Mouse (Mus musculus) gastrocnemius, postnatal 10 days (tissue): Measurements from ENCODE around the gene Hist1h3b. TPM values are rescaled to one million over a fixed set of nuclear protein-coding genes. Genes with fewer than 3 reads are reported as not detected.
"Not testable (repeated sequence)": the region's sequence is repeated elsewhere in the genome, so short reads cannot be mapped to it uniquely, and the experiment has no call there.

ENCODE experiments used
- DNase-seq: peaks from one replicate; pipeline ENCODE4 v3.0.0; 2021; ENCODE audit warnings: mixed read lengths
- long read RNA-seq, 2 experiments: library from polyadenylated mRNA; stranded (forward); transcript quantifications; one replicate each; pipeline ENCODE4 v2.0.0; 2021
- total RNA-seq, 2 experiments: library from RNA; stranded (reverse); gene quantifications; 2 replicates each; pipeline ENCODE4 v1.2.3; 2021

Gene Hist1h3b
- total RNA-seq = 100 to 1,000 TPM; 213 to 261 TPM
- long read RNA-seq, experiment 1 = 0 reads
- long read RNA-seq, experiment 2 = 0 reads

- DNase-seq = peak; percentile 82
Measured at GRCm38 (mm10) chr13:23752067-23752741, at the start of gene Hist1h3b. Hist1h3b (plus strand) TSS chr13:23752267.

DNA sequence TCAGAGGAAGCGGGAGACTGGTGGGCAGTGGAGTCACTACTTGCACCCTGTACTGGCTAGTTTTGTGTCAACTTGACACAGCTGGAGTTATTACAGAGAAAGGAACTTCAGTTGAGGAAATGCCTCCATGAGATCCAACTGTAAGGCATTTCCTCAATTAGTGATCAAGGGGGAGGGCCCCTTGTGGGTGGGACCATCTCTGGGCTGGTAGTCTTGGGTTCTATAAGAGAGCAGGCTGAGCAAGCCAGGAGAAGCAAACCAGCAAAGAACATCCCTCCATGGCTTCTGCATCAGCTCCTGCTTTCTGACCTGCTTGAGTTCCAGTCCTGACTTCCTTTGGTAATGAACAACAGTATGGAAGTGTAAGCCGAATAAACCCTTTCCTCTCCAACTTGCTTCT lies 49.3 kb upstream of the Hist1h3b start:
- not testable (repeated sequence) for DNase-seq

DNA sequence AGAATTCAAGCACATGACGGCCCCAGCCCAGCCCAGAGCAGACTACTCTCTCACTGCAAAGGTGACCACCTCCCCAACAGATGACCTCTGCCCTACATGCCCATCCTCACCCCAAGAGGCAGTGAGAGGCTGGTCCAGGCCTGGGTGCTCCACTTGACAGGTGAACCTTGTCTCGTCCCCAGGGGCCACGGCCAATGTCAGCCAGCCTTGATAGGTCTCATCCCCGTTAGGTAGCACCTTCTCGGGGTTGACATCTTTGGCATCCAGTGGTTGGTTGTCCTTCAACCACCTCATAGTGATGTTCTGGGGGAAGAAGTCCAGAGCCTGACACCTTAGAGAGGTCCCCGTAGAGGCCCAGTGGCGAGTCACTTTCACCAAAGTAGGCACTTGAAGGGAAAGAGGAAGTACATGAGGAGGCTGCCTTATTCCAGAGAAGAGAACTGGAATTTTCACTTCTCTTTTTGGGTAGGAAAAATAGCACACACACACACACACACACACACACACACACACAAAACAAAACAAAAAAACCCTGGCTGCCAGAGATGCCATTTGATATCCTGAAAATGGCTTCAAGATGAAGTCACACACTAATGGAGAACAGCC lies 46.2 kb upstream of the Hist1h3b start:
- DNase-seq = no peak

DNA sequence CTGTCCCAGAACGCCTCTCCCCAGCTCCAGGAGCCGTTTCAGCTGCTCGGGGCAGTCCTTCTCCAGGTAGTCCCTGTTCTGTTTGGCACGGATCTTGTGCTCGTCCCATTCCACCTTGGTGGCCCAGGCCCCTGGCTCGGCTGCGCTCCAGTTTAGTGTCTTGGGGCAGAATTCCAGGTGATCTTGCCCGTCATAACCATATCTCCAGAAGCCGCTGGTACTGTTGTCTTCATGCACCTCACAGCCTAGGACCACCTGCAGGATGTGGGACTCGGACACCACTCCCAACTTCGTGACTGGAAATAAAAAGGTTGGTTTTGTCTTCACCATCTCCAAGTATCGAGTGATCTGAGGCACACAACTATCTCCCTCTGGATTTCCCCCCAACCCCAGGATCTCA lies 45.3 kb upstream of the Hist1h3b start:
- DNase-seq = no peak

DNA sequence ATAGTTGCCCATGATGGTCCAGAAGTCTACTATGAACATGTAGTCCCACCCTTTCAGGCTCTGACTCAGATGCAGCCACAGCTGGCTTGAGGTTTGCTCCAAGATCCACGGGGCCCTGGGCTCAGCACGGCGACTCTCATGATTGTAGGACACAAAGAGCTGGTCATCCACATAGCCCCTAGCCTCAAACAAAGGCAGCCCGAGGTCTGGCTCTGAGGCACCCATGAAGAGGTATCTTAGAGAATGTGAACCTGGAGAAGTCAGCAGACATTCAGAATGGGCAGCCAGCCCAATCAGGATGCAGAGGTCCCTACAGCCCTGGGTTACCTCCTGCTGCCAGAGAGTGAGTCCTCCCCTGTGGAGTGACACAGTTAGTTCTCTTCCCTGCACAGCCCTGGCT lies 44.0 kb upstream of the Hist1h3b start:
- DNase-seq = no peak

GRCm38 (mm10) chr13:23708654-23709053 lies 43.4 kb upstream of the Hist1h3b start:
- DNase-seq = no peak

DNA sequence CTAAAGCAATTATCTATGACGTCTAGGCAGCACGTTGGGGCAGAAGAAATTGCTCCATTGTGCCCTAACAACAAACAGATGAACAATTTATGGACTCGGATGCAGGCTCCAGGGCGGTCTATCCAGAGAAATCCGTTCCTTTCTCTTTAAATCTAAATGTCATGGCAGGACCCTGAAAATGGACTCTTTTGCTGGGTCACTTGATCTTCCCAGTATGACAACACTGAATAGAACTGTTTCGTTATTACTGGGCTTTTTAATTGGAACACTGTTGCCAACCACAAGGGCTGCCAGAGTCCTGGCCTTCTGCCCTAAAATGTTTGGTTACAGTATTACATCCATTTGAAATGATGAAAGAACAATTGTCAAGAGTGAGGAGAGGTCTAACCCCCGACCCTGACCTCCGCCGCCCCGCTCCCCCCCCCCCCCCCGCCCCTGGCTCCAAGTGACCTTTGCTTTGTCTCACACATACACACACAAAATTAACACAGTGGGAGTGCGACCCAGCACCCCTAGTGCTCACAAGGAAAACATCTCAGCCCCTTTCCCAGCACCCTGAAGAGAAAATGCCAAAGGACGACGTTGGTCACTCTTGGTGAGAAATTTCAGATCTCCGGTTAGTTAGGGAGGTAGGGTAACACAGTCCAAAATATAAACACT lies 42.2 kb upstream of the Hist1h3b start:
- no peak for DNase-seq

GRCm38 (mm10) chr13:23710374-23711089 lies 41.5 kb upstream of the Hist1h3b start, which contains the start of gene Hfe:
Hfe (minus strand) TSS chr13:23710854.
- DNase-seq = peak; percentile 42

- no peak for DNase-seq
Measured at GRCm38 (mm10) chr13:23716261-23717042, 35.6 kb upstream of the Hist1h3b start.

DNA sequence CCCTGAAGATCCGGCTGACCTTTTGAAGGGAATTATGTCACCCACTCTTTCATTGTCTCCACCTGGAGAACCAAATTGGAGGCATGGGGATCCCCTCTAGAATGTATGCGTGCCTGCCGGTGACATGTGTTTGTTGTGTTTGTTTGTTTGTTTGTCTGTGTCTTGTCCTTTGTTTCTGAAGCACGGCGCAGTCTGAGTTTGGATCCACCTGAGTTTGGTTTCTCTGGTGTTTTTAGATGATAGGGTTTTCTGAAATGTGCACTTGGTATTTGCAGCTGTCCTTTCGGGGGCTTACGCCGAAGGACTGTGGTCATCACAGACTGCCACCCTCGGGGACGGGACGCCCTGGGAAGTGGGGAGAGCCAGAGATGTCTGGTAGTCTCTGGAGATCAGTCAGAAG lies 34.9 kb upstream of the Hist1h3b start:
- DNase-seq = no peak

DNA sequence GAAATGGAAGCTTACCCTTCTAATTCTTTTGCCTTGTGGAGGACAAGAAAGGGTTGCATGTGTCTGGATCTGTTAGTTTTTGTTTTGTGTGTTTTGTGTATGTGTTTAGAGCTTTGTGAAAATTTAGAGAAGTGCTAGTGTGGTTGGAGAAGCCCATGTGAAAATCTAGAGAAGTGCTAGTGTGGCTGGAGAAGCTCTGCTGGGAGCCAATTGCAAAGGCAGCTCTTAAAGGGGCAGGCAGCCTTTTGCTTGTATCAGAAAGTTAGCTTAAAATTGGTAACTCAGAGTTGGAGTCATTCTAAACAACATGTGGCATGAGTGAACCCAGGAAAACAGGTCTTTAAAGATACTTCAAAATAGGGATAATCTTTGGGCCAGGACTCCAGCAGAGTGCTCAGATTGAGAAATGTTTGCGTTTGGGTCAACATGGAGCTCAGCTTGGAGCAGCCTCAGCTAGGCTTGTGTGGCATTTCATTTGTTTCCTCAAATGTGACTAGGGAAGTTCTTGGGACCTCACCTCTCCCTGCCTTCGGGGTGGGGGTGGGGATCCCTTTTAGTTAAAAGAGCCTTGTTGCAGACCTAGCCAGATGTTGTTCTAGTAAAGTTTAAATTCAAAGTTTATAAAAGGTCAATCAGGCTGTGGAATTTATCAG lies 34.3 kb upstream of the Hist1h3b start:
- not testable (repeated sequence) for DNase-seq

GRCm38 (mm10) chr13:23724239-23724638 lies 27.8 kb upstream of the Hist1h3b start:
- no peak for DNase-seq

DNA sequence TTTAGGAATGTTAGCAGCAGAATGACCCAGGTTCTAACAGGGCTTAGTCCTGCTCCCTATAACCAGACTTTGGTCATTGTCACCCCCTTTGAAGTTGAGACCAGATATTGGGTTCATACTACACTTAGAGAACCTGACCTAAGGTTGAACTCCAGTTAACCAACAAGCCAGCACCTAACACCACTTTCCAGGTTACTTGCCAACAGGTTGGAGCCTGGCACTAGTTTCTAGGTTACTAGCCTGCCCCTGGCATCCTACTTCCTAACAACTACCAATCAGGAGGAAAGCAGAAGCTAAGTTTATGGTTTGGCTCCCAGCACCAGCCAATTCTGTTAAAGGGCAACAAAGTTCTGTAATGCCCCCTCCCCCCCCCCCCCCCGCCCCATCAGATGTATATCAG lies 26.9 kb upstream of the Hist1h3b start:
- DNase-seq = no peak

- no peak for DNase-seq
Measured at GRCm38 (mm10) chr13:23728472-23729191, 23.4 kb upstream of the Hist1h3b start.

GRCm38 (mm10) chr13:23729192-23729525 lies 22.9 kb upstream of the Hist1h3b start:
- DNase-seq = no peak

DNA sequence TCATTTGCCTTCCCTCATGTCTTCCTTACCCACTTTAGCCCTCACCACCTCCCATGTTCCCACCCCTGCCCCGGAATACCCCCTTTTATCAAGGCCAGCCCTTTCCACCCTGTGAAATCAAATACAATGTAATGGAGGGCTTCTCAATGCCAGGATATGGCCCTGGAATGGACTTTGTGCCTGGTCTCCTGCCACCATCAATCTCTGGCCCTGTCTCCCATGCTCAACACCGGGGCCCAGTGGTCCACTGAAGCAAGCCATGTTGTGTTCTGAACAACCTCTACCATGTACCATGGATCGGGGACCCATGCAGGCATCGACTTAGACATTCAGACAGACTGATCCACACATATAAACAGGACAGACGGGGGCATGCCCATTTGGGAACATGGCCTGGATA lies 22.4 kb upstream of the Hist1h3b start:
- no peak for DNase-seq

- DNase-seq = no peak
Measured at GRCm38 (mm10) chr13:23730479-23730878, 21.6 kb upstream of the Hist1h3b start.

GRCm38 (mm10) chr13:23732156-23732804 lies 19.8 kb upstream of the Hist1h3b start:
- no peak for DNase-seq

GRCm38 (mm10) chr13:23737091-23737490 lies 15.0 kb upstream of the Hist1h3b start:
- DNase-seq = no peak

DNA sequence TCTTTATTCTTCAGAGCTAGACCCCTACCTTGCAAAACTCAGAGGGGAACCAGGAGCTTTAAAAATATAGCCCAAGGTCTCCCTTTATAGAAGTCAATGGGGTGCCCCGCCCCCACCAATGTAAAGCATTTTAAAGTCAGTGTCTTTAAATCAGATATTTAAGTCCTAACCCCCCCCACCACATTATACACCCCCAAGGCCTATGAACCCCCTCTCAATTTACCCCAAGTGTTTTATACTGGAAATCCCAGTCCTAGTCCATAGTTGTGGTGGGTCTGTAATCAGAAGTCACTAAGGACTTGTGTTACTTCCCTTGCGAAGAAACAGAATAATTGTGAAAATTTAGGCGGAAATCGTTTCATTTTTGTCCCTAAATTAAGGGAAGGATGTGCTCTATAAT lies 14.0 kb upstream of the Hist1h3b start:
- no peak for DNase-seq
